Mouse (Mus musculus) G1E (cell line): ENCODE measurements around the gene Arhgap42. TPM values are rescaled to one million over a fixed set of nuclear protein-coding genes. Genes with fewer than 3 reads are reported as not detected.

Source experiments
- ATAC-seq: 2 replicates; pipeline ENCODE4 v1.8.0; 2016; ENCODE audit warnings: mild to moderate bottlenecking; ENCODE audit not compliant: insufficient number of reproducible peaks, poor library complexity, low FRiP score, severe bottlenecking; ENCODE audit errors: extremely low read depth
- DNase-seq: peaks from one replicate; pipeline ENCODE4 v3.0.0; 2012; ENCODE audit warnings: low spot score
- H3K27me3 ChIP-seq: 2 replicates; pipeline ENCODE4 v1.6.1; 2012; ENCODE audit warnings: mild to moderate bottlenecking, low read length, inconsistent platforms; ENCODE audit not compliant: insufficient read depth
- H3K36me3 ChIP-seq: replicated peaks from 2 replicates; pipeline ENCODE3; 2012; ENCODE audit warnings: mild to moderate bottlenecking, inconsistent platforms
- H3K4me1 ChIP-seq: 2 replicates; pipeline ENCODE4 v1.6.1; 2012; ENCODE audit warnings: low read depth, low read length, inconsistent platforms, mixed read lengths; ENCODE audit not compliant: insufficient read depth
- H3K4me3 ChIP-seq: 2 replicates; pipeline ENCODE4 v1.5.1; 2012; ENCODE audit warnings: low read depth, mild to moderate bottlenecking, inconsistent platforms, low read length, moderate library complexity, mixed read lengths
- H3K9me3 ChIP-seq: replicated peaks from 2 replicates; pipeline ENCODE4 v1.6.1; 2012; ENCODE audit warnings: inconsistent platforms
- CTCF ChIP-seq: IDR thresholded peaks from 2 replicates; pipeline ENCODE4 v1.5.1; 2012; ENCODE audit warnings: low read depth, low read length, inconsistent platforms, mixed read lengths
- GATA1 ChIP-seq: IDR thresholded peaks from 2 replicates; pipeline ENCODE4 v1.6.1; 2012; ENCODE audit warnings: borderline replicate concordance, low read length, inconsistent platforms, mixed read lengths
- GATA2 ChIP-seq: IDR thresholded peaks from 2 replicates; pipeline ENCODE4 v1.6.1; 2012; ENCODE audit warnings: low read depth, low read length, inconsistent platforms, borderline replicate concordance
- POLR2AphosphoS5 ChIP-seq: IDR thresholded peaks from 2 replicates; pipeline ENCODE4 v1.6.1; 2012; ENCODE audit warnings: low read depth, low read length, inconsistent platforms; ENCODE audit not compliant: insufficient replicate concordance
- TAL1 ChIP-seq: conservative IDR thresholded peaks from 2 replicates; pipeline ENCODE4 v1.6.1; 2012; ENCODE audit warnings: low read depth, low read length, inconsistent platforms, mixed read lengths
- polyA plus RNA-seq: library from polyadenylated mRNA; stranded (reverse); fragments of >175 nt; gene quantifications from 2 replicates; pipeline ENCODE4 v1.2.3, GENCODE M21; 2012
- total RNA-seq, 2 experiments: library from RNA; stranded (forward) in 1 of 2; stranded (reverse) in 1 of 2; fragments of 200-1000 nt in 1 of 2; fragments of >200 nt in 1 of 2; fragmentation: Nextera tagmentation in 1 of 2; gene quantifications; 2 replicates each; pipeline ENCODE4 v1.2.3; 2014 to 2017

Gene Arhgap42
- total and polyA plus RNA-seq, 3 experiments: 0.22 TPM; not detected in 2

DNA sequence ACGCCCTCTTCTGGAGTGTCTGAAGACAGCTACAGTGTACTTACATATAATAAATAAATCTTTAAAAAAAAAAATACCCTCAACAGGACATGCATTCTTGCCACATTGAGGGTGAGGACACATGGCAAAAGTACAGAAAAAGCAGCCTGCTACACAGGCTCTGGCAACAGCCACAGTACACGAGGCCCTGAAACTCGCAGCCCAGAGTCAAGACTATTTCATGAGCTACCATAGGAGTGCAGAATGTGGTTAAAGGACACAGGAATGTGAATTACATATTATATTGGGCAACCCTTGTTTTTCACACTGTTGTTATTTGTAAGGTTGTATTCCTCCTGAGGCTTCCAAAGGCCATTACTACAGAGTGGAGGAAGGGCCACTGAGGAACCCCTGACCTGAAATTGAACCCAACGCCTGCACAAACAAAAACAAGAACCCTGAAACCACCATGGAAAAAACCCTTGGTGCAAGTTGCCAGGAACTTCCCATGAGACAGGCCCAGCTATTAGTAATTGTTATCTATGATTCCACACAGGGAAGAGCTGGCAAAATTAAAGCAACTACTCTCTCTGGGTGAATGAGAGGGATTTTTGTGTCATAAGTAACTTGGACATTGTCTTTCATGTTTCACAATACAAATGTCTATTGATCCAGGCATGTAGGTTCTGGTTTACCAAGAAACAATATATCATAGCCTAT lies 109.8 kb downstream of the Arhgap42 start:
- no peak for TF ChIP-seq POLR2AphosphoS5
- no peak for TF ChIP-seq CTCF
- no peak for TF ChIP-seq GATA1
- TF ChIP-seq TAL1: no peak
- no peaks in the 10 kb centered on the region for H3K36me3 ChIP-seq
- no peaks in the 10 kb centered on the region for H3K9me3 ChIP-seq
- H3K4me1 ChIP-seq: no peaks in the 10 kb centered on the region
- DNase-seq (no peak), ATAC-seq (no peak)
- no peak overlapping the region for H3K4me3 ChIP-seq
- no peaks in the 10 kb centered on the region for H3K27me3 ChIP-seq

DNA sequence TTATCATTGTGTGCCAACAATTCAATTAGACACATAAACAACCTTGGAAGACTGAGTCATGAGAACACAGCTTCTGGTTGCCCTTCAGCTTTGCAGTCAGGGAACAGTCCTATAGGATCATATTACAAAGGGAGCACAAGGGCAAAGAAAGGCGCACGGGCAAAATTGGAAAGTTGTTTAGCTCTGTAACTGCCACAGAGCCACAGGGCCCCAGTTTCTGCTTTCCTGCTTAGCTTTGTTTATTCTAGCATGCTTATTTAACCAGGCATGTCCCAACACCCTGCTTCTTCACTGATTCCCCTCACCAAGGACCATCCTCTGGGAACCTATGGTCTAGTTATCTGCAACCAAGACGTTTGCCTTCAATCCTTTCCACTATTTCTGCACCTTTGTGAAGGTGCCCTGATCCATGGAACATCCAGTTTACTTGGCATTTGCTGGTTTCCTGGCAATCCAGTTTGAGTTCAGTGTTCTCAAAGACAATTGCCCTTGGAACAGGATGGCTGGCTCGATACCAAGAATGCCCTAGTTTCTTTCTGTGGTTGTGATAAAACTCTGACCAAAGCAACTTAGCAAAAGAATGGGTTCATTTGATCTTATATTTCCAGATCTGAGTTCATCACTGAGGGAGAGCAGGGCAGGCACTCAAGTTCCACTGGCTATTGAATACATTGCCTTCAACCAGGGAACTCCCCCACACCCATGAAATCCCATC lies 111.7 kb downstream of the Arhgap42 start:
- H3K9me3 ChIP-seq: no peaks in the 10 kb centered on the region

DNA sequence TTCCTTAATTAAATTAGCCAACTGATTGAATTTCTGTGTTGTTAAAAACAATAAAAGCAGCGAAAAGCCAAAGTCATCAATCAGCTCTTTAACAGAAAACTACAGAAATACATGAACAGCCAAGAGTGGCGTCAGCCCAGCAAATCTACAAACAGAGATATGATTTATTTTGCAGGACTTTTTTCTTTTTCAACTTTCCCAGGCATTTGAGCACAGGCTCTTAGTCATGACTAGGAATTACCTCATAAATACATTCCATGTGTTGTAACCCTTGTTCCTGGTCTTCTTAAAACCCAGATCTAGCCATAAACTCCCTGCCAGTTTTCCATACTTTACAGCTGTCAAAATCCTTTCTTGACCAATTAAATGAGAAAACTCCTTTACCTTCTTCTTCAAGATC lies 114.7 kb downstream of the Arhgap42 start:
- Histone ChIP-seq H3K9me3 (no peaks in the 10 kb centered on the region), H3K36me3 (no peaks in the 10 kb centered on the region), H3K4me1 (no peaks in the 10 kb centered on the region), H3K27me3 (no peaks in the 10 kb centered on the region), H3K4me3 (no peak overlapping the region)
- DNase-seq: no peak
- TF ChIP-seq GATA1 (no peak), TAL1 (no peak), GATA2 (no peak), POLR2AphosphoS5 (no peak), CTCF (no peak)
- ATAC-seq: no peak

More for the DNA sequence above, 111.7 kb downstream of the Arhgap42 start:
- no peak for DNase-seq
- Histone ChIP-seq H3K4me1 (no peaks in the 10 kb centered on the region), H3K36me3 (no peaks in the 10 kb centered on the region), H3K27me3 (no peaks in the 10 kb centered on the region), H3K4me3 (no peak overlapping the region)
- no peak for TF ChIP-seq GATA1
- TF ChIP-seq TAL1: no peak
- ATAC-seq: no peak

DNA sequence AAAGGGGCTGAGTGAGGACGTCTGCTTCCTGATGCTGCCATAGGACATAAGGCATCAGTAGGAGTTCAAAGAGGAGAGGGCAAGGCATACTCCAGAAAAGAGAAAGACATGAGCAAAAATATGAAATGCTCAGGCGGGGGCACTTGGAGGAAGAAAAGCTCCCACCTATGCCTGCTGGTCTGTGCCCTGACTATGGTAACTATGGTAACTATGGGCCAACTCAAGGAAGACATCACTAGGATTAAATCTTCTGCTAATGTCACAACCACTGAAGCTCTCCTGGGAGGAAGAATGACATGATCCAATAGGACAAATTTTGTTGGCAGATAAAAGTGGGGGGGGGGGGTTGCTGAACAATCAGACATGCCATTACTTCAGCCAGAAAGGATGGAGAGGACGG lies 124.6 kb downstream of the Arhgap42 start:
- no peak for DNase-seq
- no peaks in the 10 kb centered on the region for H3K4me1 ChIP-seq

DNA sequence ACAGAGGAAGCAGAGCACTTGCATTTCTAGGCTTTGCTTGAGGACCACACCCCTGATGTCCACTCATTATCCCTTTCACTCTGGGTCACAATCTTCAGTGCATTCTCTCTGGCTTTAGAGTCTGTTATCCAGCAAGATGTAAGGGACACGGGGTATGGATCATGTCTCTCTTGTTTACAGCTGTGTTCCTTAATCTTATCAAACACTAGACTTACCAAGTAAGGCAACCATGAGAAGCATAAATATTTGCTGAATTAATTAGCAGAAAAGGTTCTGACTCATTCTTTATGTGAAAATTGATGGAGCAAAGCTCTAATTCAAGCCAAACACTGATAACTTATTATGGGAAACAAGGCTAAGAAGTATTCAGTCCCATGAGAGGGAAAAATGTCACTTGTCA lies 125.1 kb downstream of the Arhgap42 start:
- H3K4me3 ChIP-seq: no peak overlapping the region
- DNase-seq (no peak), ATAC-seq (no peak)
- H3K4me1 ChIP-seq: no peaks in the 10 kb centered on the region
- no peaks in the 10 kb centered on the region for H3K9me3 ChIP-seq
- TF ChIP-seq GATA1: no peak
- no peak for TF ChIP-seq CTCF
- no peaks in the 10 kb centered on the region for H3K27me3 ChIP-seq
- H3K36me3 ChIP-seq: no peaks in the 10 kb centered on the region

More for the DNA sequence above, 124.6 kb downstream of the Arhgap42 start:
- TF ChIP-seq GATA1 (no peak), POLR2AphosphoS5 (no peak), GATA2 (no peak), CTCF (no peak), TAL1 (no peak)
- Histone ChIP-seq H3K27me3 (no peaks in the 10 kb centered on the region), H3K4me3 (no peak overlapping the region), H3K9me3 (no peaks in the 10 kb centered on the region), H3K36me3 (no peaks in the 10 kb centered on the region)
- ATAC-seq: no peak

DNA sequence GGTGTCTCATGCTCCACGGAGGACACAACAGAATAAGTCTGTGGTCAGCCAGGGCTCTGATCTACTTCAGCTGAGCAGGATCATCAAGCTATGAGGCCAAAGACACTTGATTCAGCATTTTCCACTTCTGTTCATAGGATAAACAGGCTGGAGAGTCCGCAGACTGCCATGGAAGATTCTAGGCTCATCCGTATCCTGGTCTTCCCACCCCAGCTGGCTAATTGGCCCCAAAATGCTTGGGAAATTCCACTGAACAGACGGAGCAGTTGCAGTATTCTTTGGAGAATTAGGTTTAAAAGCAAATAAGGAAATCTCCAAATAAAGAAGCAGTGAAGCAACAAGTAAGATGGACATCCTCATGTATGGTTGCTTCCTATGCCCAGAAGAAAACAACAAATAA lies 126.0 kb downstream of the Arhgap42 start:
- no peak for TF ChIP-seq CTCF
- TF ChIP-seq GATA1: no peak
- TF ChIP-seq TAL1: no peak
- no peak for TF ChIP-seq GATA2
- TF ChIP-seq POLR2AphosphoS5: no peak
- Histone ChIP-seq H3K4me3 (no peak overlapping the region), H3K27me3 (no peaks in the 10 kb centered on the region), H3K9me3 (no peaks in the 10 kb centered on the region), H3K36me3 (no peaks in the 10 kb centered on the region), H3K4me1 (no peaks in the 10 kb centered on the region)
- DNase-seq (no peak), ATAC-seq (no peak)
